Mouse (Mus musculus) kidney, postnatal 4 days (tissue): ENCODE results near the gene Ankrd17.
"Not testable (repeated sequence)": the region's sequence is repeated elsewhere in the genome, so short reads cannot be mapped to it uniquely, and the experiment has no call there.

Source experiments
- DNase-seq, 2 experiments: peaks; one replicate each; pipeline ENCODE4 v3.0.0; 2021; ENCODE audit warnings: mixed read lengths in 2 of 2

Gene Ankrd17

DNA sequence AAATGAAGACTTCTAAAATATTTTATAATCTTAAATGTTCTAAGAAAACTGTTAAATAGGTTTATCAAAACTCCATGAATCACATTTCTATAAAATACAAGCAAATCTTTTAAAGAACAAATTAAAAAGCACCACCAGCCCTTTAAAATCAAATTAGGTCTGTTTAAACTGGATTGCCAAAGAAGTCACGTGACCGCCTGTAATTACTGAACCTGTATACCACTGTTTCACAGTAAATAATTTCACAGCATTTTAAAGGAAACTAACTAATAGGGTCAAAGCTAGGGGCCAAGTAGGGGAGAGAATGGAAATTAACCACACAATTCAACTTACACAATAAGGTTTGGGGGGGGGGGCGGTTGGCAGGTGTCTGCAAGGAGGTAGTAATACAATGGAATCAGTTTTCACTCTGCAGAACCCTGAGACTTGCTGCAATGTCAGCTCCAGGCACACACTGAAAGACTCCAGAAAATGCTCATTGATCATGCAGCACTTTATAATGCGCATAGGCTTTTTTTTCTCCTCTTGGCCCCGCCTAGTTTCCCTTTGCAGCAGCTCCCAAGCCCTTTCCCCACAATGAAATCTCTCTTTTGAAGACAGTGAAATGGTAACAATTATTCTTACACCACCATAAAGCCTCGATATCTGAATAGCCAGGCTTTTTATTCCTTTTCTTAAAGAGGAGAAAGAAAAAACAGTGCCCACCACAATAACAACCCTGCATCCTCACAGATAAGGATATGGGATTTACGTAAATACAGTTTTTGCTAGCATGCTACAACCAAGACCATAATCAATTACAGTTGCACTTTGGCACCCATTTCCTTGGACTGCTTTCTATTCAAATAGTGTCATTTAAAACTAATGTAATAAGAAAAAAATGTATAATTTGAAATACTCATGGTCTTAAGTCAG lies 27.9 kb downstream of the Ankrd17 start:
- no peak for DNase-seq

DNA sequence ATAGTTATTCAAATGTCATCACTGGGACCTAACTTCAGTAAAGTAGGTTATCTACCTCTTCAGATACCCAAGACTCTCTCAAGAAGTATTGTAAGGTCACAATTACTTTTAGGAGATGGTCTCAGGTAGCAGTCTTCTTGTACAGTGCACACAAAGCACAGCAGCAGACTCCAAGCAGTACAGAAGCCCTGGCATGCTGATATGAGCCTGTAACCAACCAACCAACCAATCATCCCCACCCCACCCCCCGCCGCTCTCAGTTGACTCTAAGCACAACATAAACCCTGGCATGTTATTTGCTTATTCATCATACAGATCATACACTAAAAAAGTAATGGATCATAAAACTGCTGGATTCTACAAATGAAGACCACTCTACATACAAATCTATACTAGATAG lies 33.9 kb downstream of the Ankrd17 start:
- no peak for DNase-seq

DNA sequence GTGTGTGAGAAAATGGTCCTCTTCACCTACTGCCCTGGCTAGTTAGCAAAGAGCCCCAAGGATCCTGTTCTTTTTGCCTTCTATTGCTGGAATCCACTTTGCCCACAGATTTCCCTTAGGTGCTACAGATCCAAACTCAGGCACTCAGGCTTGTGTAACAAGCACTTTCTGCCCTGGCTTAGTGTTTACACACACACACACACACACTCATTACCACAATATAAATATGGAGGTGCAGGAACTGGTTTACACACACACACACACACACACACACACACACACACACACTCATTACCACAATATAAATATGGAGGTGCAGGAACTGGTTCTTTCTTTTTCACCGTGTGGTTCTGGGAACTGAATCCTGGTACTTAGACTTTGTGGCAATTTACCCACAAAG lies 35.3 kb downstream of the Ankrd17 start:
- DNase-seq: no peak

DNA sequence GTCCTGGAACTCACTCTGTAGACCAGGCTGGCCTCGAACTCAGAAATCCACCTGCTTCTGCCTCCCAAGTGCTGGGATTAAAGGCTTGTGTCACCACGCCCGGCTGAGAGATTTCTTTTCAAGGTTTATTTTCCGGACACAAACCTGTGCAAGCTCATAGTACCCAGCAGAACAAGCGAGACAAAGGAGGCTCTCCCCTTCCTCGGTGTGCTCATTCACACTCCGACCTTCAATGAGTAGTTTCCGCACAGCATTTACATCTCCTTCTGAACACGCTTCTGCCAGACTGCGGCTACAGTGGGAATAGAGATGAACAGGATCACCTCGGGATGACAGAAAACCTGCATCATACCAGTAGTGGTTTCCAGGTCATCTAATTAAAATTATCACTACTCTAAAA lies 68.0 kb downstream of the Ankrd17 start:
- DNase-seq: no peak

DNA sequence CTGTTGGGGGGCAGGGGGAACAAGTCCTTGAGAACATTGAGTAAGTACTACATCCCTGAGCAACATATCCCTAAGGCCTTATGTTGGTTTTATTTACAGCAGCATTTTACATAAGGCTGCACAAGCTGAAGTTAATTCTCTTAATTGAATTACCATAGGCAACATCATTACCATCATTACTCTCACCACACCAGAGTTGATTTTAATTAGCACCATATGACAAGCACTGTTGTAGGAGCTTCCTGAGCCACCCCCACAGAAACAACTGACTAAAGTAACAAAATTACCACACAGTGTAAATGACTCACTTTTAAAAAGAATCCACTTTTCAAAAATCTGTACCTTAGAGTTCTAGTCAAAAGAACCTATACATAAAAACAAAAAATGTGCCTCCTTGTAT lies 76.5 kb downstream of the Ankrd17 start:
- no peak for DNase-seq

DNA sequence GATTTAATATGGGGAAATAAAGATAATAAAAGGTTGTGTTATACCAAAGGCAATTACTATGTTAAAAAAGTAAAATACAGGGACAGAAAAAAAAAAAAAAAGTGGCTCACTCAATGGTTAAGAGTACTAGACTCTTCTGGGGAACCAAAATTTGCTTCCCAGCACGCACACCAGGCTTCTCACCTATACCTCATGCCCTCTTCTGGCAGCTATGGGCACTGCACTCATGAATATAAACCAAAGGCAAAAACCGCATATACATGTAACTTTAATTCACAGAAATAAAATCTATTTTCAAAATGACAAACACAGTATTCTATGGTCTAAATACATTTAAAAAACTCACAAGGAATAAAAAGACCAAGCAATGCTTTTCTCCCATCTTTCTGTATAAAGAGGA lies 79.8 kb downstream of the Ankrd17 start:
- DNase-seq: peak; percentile 70 to 72

DNA sequence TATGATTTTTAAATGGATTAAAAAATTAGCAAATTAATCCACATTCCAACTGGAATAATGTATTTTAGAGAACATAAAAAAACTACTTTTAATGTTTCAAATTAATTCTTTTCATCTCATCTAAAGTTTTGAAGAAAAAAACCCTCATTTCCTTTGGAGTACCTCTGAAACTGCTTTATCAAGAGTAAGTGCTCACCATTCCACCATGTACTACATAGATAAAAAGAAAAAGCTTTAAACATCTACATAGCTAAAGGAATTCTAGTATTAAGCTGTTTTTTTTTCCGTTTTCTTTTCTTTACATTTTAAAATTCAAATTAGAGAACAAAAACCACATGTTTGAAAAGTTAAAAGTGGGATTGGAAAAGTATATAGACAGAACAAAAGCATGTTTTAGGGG lies 86.3 kb downstream of the Ankrd17 start:
- no peak for DNase-seq

DNA sequence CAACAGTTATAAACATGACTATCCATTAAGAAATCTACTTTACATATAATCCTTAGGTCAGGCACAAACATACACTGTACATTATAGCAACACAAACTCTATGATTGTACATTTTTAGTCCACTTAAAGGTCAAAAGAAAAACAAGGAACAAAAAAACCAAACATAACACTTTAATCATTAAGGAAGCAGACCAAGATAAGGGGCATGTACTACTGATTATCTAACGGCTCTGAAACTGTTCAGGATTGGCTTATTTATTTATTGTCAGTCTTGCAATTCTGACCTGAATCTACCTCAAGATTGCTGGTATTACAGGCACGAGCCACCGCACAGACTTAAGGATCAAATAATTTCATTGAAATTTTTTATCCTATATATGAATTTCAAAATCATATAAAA lies 87.0 kb downstream of the Ankrd17 start:
- no peak for DNase-seq

DNA sequence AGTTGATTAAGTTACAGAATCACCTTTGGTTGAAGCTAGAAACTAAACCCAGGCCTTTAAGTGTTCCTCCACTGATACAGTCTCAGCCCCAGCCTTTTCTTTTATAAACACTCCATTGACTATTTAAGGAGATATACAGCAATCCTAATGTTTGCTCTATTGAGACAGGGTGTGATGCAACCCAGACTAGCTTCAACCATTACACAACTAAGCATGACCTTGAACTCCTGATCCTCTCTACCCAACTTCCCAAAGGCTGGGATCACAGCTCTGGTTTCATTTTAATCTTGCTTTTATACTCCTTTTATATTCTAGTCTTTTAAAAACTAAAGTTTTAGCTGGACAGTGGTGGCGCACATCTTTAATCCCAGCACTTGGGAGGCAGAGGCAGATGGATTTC lies 88.9 kb downstream of the Ankrd17 start:
- DNase-seq: no peak

DNA sequence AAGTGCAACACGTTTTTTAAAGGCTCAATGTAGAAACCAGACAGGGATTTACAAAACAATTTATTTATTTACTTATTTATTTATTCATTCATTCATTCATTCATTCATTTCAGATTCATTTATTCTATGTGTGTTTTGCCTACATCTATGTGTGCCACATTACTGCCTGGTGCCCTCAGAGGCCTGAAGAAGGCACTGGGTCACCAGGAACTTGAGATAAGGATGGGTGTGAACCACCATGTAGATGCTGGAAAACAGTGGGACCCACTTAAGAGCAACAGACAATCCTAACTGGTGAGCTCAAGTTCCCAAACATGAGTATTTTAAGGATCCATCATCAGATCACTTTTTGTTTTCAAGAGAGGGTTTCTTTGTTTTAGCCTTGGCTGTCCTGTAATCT lies 91.6 kb downstream of the Ankrd17 start:
- no peak for DNase-seq

DNA sequence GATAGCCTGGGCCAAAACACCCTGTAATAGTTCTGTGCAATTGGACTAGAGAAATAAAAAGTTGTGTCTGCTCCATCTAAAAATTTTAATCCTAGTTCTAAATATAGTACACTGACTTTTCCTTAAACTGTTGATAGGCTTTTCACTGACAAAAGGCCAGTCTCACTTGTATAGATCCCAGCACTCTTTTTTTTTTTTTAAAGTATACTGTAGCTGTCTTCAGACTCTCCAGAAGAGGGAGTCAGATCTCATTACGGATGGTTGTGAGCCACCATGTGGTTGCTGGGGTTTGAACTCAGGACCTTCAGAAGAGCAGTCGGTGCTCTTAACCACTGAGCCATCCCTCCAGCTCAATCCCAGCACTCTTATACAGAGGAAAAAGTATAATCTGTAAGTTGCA lies 104.1 kb downstream of the Ankrd17 start:
- not testable (repeated sequence) for DNase-seq

DNA sequence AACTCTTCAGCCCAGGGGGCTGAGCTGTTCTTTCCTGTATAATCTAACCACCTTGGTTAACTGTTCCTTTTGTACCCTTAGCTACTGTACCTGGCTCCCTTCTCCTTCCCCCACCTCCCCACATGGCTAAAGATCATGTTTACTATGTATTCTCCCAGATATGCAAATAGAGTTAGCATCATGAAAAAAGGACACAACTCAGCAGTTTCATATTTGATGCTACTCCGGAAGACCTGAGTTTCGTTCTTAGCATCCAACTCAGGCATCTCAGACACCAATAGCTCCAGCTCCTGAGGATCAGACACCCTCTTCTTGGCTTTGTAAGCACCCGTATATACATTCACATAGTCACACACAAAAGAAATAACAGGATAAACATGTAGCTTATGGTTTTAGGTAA lies 109.4 kb downstream of the Ankrd17 start:
- no peak for DNase-seq

DNA sequence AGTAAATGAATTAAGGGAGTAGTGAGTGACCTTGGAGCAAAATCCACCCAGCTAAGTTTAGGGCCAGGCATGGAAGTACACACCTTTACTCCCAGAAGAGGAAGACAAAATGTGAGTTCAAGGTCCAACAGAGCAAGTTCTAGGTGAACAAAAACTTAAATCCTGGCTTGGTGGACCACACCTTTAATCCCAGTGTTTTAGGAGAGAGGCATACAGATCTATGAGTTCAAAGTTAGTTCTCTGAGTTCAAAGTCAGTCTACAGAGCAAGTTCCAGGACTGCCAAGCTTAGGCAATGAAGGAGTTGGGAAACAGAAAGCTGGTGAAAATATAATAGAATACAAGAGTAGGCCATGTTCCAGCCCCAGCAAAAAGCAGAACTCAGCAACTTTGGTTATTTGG lies 118.9 kb downstream of the Ankrd17 start:
- DNase-seq: no peak

DNA sequence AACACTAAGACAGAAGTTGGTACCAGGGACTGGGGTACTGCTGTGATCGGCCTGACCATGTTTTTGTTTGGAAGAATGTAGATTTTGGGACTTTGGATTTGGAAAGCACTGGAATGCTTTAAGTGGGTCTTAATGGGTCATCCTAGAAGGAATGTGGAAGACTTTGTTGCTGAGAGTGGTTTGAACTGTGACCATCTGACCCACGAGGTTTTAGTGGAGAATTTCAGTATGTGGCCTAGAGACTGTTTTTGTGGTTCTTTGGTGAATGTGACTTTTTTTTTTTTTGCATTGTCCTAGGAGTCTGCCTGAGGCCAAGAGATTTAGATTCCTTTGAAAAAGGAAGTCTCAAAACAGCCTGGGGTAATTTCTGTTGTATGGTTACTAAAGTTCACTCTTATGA lies 119.4 kb downstream of the Ankrd17 start:
- DNase-seq: no peak

DNA sequence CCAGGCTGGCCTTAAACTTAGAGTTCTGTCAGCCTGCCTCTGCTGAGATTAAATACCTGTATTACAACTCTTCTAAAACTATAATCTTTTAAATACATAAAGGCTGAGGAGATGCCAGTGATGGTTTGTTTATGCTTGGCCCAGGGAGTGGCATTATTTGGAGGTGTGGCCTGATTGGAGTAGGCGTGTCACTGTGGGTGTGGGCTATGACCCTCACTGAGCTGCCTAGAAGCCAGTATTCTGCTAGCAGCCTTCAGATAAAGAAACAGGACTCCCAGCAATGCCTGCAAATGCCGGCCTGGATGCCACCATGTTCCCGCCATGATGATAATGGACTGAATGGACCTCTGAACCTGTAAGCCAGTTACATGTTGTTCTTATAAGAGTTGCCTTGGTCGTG lies 119.8 kb downstream of the Ankrd17 start:
- DNase-seq: peak in 1 of 2 experiments; percentile 5

DNA sequence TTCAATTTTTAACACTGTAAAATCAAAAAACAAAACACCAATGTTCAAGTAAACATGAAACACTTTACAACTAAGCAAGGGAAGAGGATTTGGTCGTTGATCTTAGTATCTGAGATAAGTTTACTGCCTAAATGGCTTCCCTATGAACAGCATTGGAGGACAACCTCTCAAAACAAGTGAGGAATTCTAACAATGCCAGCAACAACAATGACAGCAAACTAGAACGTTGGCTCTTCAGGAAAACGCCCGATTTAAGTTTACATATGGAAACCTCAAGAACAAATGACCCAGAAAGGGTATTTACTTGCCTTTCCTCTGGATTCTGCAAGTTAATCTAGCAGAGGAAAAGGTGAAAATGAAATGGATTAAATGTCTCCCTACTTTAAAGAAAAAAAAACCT lies 121.0 kb downstream of the Ankrd17 start:
- no peak for DNase-seq

DNA sequence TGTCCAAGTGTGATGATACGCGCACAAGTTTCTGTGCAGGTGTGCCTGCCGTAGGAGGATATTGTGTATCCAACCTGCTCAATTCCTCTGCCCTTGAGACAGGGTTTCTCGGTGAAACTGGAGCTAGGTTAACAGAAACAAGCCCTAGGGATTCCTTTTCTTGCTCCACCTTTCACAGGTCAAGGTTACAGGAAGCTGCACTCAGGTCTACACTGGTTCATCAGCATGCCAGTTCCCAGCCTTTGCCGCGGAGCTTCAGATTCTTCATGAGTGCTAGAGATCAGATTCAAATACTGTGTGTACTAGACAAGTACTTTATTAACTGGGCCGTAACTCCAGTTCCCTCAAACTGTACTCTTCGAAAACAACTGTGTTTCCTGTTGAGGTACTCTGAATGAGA lies 131.2 kb downstream of the Ankrd17 start:
- DNase-seq: no peak

DNA sequence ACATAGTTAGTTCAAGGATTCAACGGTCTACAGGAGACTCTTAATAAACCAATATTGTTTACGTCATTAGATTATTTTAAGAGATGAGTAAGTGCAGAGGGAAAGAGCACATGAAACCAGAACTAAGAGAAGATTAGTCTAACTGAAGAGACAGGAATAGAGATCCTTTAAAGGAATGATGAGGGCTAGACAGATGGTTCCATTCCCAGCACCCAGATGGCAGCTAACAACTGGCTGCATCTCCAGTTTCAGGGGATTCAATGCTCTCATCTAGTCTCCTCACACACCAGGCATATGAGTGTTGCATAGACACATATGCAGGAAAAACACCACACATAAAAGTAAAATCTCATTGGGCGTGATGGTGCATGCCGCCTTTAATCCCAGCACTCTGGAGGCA lies 133.1 kb downstream of the Ankrd17 start:
- DNase-seq: no peak

DNA sequence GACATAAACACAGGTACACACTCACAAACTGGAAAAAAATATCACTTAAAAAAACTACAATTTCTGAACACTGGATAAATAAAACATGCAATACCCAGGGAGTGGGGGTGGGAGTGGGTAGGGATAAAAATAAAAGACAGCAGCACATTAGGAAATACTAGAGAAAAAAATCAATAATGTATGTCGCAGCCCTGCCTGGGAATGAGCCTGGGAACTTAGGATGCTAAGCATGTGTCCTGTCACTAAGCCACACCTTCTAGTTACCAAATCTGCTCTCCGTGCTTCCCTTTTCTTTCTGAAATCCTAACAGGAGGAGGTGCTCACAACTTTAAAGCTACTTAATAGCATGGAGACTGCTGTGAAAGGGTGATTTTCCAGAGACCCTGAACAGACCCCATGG lies 136.6 kb downstream of the Ankrd17 start:
- DNase-seq: no peak

DNA sequence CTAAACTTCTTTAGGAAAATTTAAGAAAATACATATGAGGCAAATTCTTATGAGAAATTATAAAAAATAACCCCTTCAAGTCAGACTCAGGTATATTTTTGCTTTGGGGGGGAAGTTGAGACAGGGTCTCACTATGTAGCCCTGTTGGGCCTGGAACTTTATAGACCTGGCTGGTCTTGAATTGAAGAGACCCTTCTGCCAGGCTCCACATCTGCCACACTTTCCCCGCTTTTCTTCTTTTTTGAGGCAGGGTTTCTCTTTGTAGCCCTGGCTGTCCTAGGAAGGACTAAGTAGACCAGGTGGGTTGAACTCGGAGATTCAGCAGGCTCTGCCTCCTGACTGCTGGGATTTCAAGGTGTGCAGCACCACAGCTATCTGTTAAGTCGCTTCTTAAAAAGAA lies 139.7 kb downstream of the Ankrd17 start:
- no peak for DNase-seq

DNA sequence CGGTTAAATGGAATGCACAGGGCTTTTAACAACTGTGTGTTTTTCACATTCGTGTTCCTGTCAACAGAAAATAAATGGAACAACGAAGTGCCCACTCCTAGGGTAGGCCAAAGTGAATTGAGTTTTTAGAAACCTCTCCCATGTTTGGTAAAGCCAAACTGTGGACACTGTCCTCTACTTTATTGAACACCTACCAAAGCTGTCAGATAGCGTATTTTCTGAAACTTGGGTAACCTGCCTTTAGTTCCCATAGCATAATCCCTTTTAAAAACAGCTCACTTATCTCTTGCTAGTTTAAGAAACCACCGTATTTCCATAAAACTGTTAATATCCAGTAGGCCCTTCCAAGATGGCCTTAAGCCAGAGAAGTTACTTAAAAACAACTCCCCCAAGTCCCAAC lies 141.6 kb downstream of the Ankrd17 start:
- DNase-seq: no peak

DNA sequence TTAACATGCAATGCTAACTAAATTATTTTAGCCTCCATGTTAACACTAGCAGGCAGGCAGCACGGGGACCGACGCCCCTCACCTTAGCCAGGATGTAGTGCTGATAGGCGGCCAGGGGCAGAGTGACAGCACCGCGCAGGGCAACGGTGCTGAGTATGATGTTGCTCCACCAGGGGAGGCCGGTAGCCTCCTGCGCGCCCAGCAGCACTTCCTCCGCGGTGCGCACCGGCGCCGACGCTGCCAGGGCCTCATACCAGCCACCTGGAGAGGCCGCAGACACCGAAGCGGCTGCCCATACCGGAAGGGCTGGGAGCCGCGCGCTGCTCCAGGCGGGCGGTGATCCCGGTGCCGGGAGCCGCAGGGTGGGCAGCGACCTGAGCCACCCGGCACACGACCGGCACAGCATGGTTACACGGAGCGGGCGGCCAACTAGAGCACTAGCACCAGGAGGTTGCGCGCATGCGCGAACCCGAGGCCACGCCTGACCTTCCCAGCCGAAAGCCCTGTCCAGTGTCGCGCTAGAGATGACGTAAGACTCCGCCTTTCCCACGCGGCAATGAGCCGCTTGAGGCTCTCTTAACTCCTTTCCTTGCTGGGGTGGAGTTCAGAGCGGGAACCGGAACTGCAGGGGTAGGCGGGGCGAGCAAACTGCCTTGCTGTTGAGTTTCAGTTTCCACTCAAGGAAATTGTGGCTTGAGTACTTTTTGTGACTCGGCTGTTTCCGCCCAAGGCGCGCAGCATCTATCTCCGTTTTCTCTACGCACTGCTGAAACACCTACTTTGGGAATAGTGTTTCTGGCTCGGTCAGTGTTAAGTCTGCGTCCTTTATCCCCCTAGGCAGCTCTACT lies 142.6 kb downstream of the Ankrd17 start, which contains the start of gene Cox18:
Cox18 (minus strand) TSS at position 468 of the 848 bp plus-strand sequence.
- DNase-seq: peak; percentile 99

DNA sequence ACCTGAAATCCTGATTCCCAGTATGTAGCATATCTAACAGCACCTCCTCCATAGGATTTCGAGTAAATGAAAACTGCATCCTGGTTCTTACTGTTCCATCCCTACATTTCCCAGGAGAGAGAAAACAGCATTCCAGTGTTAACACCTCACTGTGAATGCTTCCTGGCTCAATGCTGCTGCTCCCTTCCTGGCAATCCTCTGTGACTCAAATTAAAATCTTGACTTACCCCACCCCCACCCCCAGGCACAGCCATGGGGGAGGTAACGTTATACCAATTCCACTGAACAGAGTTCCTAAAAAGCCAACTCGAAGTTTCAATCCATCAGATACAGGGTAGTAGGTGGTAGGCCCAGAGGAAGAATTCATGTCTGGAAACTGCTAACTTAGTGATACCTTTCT lies 143.4 kb downstream of the Ankrd17 start:
- DNase-seq: peak in 1 of 2 experiments; percentile 4

DNA sequence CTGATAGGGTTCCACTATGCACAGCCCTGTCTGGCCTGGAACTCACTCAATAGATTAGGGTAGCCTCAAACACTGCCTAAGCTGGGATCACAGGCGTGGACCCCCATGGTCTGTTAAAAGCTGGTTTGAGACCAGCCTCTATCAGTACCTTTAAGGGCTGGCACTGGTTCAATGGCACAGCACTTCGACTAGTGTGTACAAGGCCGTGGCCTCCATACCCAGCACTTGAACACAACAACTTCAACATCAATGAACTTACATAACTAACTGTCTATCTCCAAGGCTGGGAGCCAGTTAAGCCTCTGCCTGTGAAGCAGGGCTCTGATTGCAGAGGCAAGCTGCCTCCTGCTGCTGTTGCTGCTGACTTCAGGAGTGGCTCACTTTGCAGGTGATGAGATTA lies 148.6 kb downstream of the Ankrd17 start:
- DNase-seq: no peak
